Mouse (Mus musculus) heart, adult 18-20 months (tissue): ENCODE measurements around the gene Kyat3. TPM values are rescaled to one million over a fixed set of nuclear protein-coding genes. Genes with fewer than 3 reads are reported as not detected.
A peak's percentile ranks its signal among the peaks of the same experiment; 100 is the strongest.

Source experiments
- DNase-seq, 2 experiments: peaks; one replicate each; pipeline ENCODE4 v3.0.0; 2021 to 2022; ENCODE audit warnings: mixed read lengths in 1 of 2
- total RNA-seq, 2 experiments: library from RNA; stranded (reverse); gene quantifications; 2 replicates each; pipeline ENCODE4 v1.2.3; 2021

Kyat3 gene
- total RNA-seq, 2 experiments from 2014 or later = 33.4 to 37.8 TPM

GRCm38 (mm10) chr3:142745076-142745475 lies 44.2 kb downstream of the Kyat3 start:
- no peak for DNase-seq

- DNase-seq = no peak
Observed at GRCm38 (mm10) chr3:142747673-142748072, 46.8 kb downstream of the Kyat3 start.

- DNase-seq = no peak
Observed at GRCm38 (mm10) chr3:142749131-142749530, 48.3 kb downstream of the Kyat3 start.

GRCm38 (mm10) chr3:142755132-142755867 lies 54.4 kb downstream of the Kyat3 start:
- DNase-seq = no peak

GRCm38 (mm10) chr3:142757841-142758240 lies 57.0 kb downstream of the Kyat3 start:
- peak; percentile 49 to 70 for DNase-seq

GRCm38 (mm10) chr3:142758593-142758992 lies 57.7 kb downstream of the Kyat3 start:
- DNase-seq = no peak

GRCm38 (mm10) chr3:142760356-142760755 lies 59.5 kb downstream of the Kyat3 start:
- no peak for DNase-seq

- peak; percentile 94 to 96 for DNase-seq
Observed at GRCm38 (mm10) chr3:142764995-142765777, 64.3 kb downstream of the Kyat3 start, which contains the start of gene Gtf2b. Gtf2b (plus strand) TSS chr3:142765045.

- DNase-seq = no peak
Observed at GRCm38 (mm10) chr3:142765778-142766165, 64.9 kb downstream of the Kyat3 start.

GRCm38 (mm10) chr3:142768498-142768897 lies 67.6 kb downstream of the Kyat3 start:
- no peak for DNase-seq

- DNase-seq = no peak
Observed at GRCm38 (mm10) chr3:142770518-142770917, 69.7 kb downstream of the Kyat3 start.

- DNase-seq = no peak
Observed at GRCm38 (mm10) chr3:142773538-142774191, 72.8 kb downstream of the Kyat3 start.

- no peak for DNase-seq
Observed at GRCm38 (mm10) chr3:142777227-142777626, 76.4 kb downstream of the Kyat3 start.

GRCm38 (mm10) chr3:142786423-142787072 lies 85.7 kb downstream of the Kyat3 start:
- no peak for DNase-seq

GRCm38 (mm10) chr3:142795587-142795986 lies 94.7 kb downstream of the Kyat3 start:
- DNase-seq = no peak

Other genes with a start within 250 kb of the Kyat3 start
- 10 to 100 TPM in 1 of 2 experiments, 1 to 10 TPM in 1; 7.0 to 15.6 TPM for gene Gbp5, start 207.1 kb upstream of the Kyat3 start, total RNA-seq
- 10 to 100 TPM in 1 of 2 experiments, 1 to 10 TPM in 1; 8.5 to 31.7 TPM for gene Gbp7, start 170.7 kb upstream of the Kyat3 start, total RNA-seq
- gene Gbp3, start 141.0 kb upstream of the Kyat3 start, total RNA-seq = 10 to 100 TPM; 10.4 to 26.1 TPM
- gene Gbp2b, start 106.2 kb upstream of the Kyat3 start, total RNA-seq = under 1 TPM; 0.27 to 0.41 TPM
- 10 to 100 TPM; 11.5 to 24.6 TPM for gene Gbp2, start 80.4 kb upstream of the Kyat3 start, total RNA-seq
- gene Gtf2b, start 64.0 kb downstream of the Kyat3 start, total RNA-seq = 10 to 100 TPM; 23.3 to 23.7 TPM
- gene Pkn2, start 181.0 kb downstream of the Kyat3 start, total RNA-seq = 10 to 100 TPM; 38.6 to 39.5 TPM